Mouse (Mus musculus): Measurements from ENCODE around the gene Zbtb1.
"Not testable (repeated sequence)": the region's sequence is repeated elsewhere in the genome, so short reads cannot be mapped to it uniquely, and the experiment has no call there.

The Zbtb1 gene

DNA sequence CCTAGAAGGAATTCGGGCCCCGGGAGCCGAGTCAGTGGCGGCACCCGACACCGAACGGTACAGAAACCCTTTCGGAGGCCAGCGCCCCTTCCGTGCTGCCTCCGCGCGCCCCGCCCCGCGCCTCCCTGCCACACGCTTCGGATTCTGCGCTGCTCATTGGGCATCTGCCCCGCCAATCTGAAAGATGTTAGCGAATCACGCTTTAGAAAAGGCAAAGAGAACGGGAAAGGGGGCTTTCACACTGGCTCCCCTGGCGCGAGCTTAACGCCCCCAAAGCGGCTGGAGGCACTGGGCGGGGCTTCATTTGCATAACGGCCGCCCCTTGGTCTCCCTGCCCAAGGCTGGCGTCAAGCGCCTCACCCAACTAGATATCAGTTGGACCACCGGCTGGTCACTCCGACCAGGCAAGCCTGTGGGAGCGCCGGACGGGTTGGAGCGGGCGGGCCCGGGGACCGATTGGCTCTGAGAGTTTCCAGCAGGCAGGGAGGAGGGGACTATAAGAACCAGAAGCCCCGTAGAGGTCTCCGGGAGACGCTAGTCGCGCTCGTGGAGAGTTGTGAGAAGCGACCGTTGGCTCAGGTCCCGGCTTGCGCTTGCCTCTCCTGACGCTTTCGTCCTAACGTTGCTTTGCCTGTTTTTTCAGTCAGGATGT lies 33.9 kb downstream of the Zbtb1 start, which contains the start of gene Hspa2:
Hspa2 (plus strand) TSS at position 291 of the 652 bp plus-strand sequence.
- DNase-seq (ENCODE audit: extremely low read depth, low read depth, low spot score): peak; percentile 50

DNA sequence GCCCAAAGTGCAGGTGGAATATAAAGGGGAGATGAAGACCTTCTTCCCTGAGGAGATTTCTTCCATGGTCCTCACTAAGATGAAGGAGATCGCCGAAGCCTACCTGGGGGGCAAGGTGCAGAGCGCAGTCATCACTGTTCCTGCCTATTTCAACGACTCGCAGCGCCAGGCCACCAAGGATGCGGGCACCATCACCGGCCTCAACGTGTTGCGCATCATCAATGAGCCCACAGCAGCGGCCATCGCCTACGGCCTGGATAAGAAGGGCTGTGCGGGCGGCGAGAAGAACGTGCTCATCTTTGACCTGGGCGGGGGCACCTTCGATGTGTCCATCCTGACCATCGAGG lies 34.7 kb downstream of the Zbtb1 start:
- no peak for DNase-seq (ENCODE audit: extremely low read depth, low read depth, low spot score)

DNA sequence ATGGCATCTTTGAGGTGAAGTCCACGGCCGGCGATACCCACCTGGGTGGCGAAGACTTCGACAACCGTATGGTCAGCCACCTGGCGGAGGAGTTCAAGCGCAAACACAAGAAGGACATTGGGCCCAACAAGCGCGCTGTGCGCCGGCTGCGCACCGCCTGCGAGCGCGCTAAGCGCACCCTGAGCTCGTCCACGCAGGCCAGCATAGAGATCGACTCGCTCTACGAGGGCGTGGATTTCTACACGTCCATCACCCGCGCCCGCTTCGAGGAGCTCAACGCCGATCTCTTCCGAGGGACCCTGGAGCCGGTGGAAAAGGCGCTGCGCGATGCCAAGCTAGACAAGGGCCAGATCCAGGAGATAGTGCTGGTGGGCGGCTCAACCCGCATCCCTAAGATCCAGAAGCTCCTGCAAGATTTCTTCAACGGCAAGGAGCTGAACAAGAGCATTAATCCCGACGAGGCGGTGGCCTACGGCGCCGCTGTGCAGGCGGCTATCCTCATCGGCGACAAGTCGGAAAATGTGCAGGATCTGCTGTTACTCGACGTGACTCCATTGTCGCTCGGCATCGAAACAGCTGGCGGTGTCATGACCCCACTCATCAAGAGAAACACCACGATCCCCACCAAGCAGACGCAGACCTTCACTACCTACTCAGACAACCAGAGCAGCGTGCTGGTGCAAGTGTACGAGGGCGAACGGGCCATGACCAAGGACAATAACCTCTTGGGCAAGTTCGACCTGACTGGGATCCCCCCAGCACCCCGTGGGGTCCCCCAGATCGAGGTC lies 35.3 kb downstream of the Zbtb1 start:
- no peak for DNase-seq (ENCODE audit: extremely low read depth, low read depth, low spot score)

GRCm38 (mm10) chr12:76405971-76406370 lies 35.9 kb downstream of the Zbtb1 start:
- DNase-seq (ENCODE audit: extremely low read depth, low read depth, low spot score): no peak

DNA sequence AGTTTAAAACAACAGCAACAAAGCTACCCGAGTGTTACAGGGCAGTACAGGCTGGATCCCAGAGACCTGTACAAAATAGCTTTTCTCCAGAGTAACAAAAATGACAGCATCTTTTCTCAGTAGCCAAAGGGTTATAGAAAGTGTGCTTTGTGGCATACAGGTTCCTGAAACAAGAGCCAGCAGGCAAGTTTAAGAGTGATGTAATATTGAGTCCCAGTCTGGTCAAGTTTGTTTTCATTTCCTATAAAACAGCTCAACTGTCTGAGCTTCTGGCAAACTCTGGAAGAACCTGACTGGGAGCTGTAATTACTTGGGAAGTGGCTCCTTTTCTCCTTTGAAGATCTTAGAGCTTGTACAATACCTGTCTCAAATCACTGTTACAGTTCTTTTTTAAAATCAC lies 37.1 kb downstream of the Zbtb1 start:
- DNase-seq (ENCODE audit: extremely low read depth, low read depth, low spot score): no peak

- DNase-seq (ENCODE audit: extremely low read depth, low read depth, low spot score): no peak
Measured at GRCm38 (mm10) chr12:76409166-76409565, 39.1 kb downstream of the Zbtb1 start.

DNA sequence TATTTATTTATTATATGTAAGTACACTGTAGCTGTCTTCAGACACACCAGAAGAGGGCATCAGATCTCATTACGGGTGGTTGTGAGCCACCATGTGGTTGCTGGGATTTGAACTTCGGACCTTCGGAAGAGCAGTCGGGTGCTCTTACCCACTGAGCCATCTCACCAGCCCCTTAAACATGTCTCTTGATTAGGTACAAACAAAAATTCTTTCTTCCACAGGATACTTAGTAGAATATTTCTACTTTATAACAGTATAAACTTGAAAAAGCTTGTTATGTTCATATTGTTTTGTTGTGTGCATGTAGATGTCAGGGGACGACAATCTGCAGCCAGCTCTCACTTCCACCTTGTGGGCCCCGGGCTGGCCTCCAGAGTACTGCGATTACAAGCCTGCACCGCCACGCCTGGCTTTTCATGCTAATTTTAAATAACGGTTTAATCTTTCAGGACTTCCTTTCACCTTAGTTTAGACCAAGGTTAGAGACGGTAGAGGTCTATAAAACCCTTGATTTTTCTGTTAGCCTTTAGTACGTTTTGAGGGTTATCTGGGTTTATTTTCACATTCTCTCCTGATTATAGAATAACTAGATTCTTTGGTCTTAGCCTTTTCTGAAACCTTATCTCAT lies 45.4 kb downstream of the Zbtb1 start:
- no peak for DNase-seq (ENCODE audit: extremely low read depth, low read depth, low spot score)

- no peak for DNase-seq (ENCODE audit: extremely low read depth, low read depth, low spot score)
Measured at GRCm38 (mm10) chr12:76417433-76417854, 47.4 kb downstream of the Zbtb1 start, which contains the start of gene Ppp1r36. Ppp1r36 (plus strand) TSS chr12:76417538.

GRCm38 (mm10) chr12:76418346-76418745 lies 48.3 kb downstream of the Zbtb1 start:
- DNase-seq (ENCODE audit: extremely low read depth, low read depth, low spot score): no peak

DNA sequence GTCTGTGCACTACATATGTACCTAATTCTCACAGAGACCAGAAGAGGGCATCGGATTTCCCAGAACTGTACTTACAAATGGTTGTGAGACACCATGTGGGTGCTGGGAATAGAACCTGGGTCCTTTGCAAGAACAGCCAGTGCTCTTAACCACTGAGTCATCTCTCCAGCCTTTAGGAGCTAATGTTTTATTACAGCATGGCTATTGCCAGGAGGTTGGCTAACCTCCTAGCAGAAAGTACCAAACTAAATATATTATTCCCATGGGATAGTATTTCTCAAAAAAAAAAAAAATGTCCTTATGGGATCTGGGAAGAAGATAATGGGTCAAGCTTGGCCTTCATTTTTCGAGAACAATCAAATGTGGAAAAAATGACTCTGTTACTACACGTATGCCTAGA lies 55.2 kb downstream of the Zbtb1 start:
- DNase-seq (ENCODE audit: extremely low read depth, low read depth, low spot score): no peak

- no peak for DNase-seq (ENCODE audit: extremely low read depth, low read depth, low spot score)
Measured at GRCm38 (mm10) chr12:76427546-76427945, 57.5 kb downstream of the Zbtb1 start.

DNA sequence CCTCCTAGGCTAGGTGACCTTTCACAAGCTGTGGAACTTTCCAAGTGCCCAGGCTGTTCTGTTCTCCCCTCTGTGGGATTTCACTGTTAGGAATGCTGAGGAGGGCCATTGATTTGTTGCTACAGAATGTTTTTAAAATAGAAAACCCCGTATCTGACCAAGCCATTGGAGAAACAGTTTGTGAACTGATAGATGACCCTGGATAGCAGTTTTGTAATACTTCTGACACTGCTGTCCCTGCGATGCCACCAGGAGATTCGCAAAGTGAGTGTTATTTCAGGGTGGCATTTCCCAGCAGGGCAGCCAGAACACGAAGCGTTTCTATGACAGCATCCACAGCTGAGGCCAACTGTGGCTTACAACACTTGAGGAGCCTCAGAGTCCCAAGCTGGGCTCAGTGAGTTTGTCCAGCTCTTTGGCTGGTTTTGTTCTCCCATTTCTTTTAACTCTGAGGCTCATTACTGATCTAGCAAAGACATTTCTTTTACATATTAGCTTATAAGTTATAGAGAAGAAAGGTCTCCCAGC lies 60.9 kb downstream of the Zbtb1 start:
- DNase-seq (ENCODE audit: extremely low read depth, low read depth, low spot score): no peak

DNA sequence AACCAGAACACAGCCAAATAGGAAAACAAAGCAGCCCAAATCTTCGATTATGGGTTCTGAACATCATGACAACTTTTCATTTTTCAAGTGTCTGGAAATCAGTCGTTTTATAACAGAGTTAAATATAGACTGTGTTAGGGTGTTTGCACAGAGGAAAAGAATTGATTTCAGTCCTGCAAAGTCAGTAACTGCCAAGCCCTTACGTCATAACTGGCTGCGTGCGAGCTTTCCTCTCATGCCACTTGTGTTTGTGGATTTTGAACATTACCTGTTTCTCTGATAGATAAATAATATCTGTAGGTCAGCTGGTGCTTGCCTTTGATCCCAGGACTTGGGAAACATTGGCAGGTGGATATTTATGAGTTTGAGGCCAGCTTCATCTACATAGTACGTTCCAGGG lies 61.4 kb downstream of the Zbtb1 start:
- no peak for DNase-seq (ENCODE audit: extremely low read depth, low read depth, low spot score)

DNA sequence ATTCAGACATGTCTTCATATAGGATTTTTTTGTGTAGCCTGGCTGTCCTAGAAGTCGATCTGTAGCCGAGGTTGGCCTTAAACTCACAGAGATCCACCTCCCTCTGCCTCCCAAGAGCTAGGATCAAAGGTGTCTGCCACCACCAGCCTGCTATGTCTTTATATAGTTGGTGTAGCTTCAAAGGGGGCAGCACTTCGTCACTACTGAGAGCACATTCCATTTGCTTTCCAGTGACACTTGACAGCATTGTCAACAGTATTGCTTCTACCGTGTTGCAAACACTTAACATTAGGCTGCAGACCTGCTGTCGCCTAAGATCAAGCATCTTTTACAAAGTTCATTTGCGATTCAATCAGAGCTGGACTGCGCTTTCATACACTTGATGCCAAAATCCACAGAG lies 64.0 kb downstream of the Zbtb1 start:
- no peak for DNase-seq (ENCODE audit: extremely low read depth, low read depth, low spot score)

- no peak for DNase-seq (ENCODE audit: extremely low read depth, low read depth, low spot score)
Measured at GRCm38 (mm10) chr12:76435084-76435483, 65.0 kb downstream of the Zbtb1 start.

GRCm38 (mm10) chr12:76435549-76435948 lies 65.5 kb downstream of the Zbtb1 start:
- no peak for DNase-seq (ENCODE audit: extremely low read depth, low read depth, low spot score)

DNA sequence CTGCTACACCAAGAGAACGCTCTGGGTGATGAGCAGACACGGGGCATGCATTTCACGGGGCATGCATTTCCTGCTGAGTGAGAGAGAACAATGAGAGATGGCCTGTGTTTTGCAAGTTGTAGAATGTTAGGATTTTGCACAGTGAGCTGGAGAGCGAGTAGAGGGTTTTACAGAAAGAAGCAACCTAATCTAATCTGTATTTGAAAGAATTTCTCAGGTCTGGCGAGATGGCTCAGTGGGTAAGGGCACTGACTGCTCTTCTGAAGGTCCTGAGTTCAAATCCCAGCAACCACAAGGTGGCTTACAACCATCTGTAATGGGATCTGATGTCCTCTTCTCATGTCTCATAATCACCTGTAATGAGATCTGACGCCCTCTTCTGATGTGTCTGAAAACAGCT lies 73.4 kb downstream of the Zbtb1 start:
- not testable (repeated sequence) for DNase-seq (ENCODE audit: extremely low read depth, low read depth, low spot score)

- no peak for DNase-seq (ENCODE audit: extremely low read depth, low read depth, low spot score)
Measured at GRCm38 (mm10) chr12:76444359-76444772, 74.3 kb downstream of the Zbtb1 start.

DNA sequence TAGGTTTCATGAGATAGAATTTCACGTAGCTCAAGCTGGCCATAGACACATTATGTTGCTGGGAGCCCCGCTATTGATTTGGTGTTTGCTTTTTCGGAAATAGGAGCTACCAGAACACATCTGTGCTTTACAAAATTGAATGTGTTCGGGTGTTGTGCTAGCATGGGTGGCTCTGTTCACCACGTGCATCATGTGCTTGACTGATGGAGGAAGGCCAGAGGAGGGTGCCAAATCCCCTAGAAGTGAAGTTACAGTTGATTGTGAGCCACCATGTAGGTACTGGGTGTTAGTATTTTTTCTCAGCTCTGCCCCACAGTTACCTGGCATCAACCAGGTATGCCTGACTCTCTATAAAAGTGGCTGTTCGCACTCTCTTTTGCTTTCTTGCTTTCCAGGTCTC lies 74.8 kb downstream of the Zbtb1 start:
- no peak for DNase-seq (ENCODE audit: extremely low read depth, low read depth, low spot score)

DNA sequence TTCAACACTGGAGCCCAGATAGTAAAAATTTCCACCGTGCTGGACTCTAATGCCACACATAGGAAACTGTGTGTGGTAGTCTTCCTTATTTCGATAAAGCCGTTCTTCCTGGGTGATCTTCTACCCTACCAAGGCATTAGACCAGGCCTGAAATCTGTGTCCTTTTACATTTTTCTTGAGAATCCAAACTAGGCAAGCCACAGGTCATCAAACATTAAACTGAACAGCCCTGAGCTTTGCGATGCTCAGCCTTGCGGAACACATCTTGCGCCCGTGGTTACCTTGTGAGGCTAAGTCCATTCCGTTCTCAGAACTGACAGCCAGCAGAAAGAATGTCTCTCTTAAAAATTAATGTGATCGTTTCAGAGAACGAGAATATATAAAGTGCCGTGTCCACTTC lies 76.1 kb downstream of the Zbtb1 start:
- no peak for DNase-seq (ENCODE audit: extremely low read depth, low read depth, low spot score)

All from fat pad, adult 2 months (tissue).